Mouse (Mus musculus): Measurements from ENCODE around the gene Mcm6. TPM values are rescaled to one million over a fixed set of nuclear protein-coding genes. Genes with fewer than 3 reads are reported as not detected.
"Not testable (repeated sequence)": the region's sequence is repeated elsewhere in the genome, so short reads cannot be mapped to it uniquely, and the experiment has no call there.

Gene Mcm6
- total RNA-seq, 2 experiments from 2014 or later: 7.1 to 10.3 TPM

DNA sequence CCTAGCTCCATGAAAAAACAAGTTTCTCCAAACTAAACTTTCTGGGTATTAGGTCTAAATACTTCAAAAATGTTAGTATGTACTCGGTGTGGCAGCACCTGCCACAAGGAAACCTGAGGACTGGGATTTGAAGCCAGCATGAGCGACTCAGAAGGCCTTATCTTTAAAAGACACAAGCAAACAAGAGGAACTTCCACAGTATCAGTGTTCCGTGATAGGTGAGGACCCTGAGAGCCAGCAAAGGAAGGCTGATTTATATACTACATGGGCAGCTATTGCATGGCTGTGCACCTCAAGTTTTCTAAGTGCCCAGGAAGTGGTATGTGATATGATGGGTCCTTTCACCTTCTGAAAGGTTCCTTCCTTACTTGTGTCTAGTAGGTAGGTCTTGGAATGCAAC lies 6.4 kb downstream of the Mcm6 start:
- no peak for DNase-seq (ENCODE audit: low spot score in 2 of 2)
- intact Hi-C loops (cut with DNase I): no loop called here

DNA sequence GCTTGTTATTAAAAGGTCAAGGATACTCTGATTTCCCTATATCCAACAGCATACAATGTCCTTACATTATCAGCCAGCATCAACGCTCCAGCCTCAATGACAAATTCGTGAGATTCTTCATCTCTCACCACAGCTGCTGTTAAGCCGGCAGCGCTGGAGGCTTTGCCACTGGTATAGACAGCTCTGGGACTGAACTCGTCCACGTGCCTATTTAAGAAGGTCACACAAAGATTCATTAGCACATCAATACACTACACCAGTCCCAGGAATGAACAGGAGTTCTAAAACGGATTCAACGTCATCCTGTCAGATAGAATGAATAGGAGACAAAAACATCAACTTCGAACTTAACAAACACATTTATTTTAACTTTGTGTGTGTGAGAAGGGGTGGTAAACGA lies 15.2 kb downstream of the Mcm6 start:
- DNase-seq (ENCODE audit: low spot score in 2 of 2): no peak
- intact Hi-C loops (cut with DNase I): no loop called here

DNA sequence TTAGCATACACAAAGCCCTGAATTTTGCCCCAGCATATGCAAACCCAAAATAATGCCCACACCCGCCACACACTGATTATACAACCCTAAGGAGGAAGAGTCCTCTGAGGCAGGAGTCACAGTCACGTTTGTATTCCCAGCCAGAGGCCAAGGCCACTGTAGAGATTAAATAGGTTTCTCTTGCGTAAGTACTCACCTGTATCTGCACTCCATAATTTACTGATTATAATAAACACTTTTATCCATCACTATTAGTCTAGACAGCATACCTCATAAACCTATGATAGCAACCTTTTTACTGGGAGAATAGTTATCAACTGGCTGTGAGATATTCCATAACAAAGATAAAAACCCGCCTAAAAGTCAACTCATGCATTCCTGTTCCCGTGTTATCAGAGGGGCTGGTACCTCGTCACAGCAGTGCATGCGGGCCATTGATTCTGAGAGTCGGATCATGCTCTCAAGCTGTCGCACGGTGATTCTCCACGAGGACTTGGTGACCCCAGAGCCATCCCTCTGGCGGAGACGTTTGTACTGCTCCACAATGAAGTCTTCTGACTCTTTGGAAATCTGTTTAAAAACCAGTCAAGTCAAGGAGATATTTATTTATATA lies 21.6 kb downstream of the Mcm6 start:
- intact Hi-C loops (cut with DNase I): no loop called here
- no peak for DNase-seq (ENCODE audit: low spot score in 2 of 2)

DNA sequence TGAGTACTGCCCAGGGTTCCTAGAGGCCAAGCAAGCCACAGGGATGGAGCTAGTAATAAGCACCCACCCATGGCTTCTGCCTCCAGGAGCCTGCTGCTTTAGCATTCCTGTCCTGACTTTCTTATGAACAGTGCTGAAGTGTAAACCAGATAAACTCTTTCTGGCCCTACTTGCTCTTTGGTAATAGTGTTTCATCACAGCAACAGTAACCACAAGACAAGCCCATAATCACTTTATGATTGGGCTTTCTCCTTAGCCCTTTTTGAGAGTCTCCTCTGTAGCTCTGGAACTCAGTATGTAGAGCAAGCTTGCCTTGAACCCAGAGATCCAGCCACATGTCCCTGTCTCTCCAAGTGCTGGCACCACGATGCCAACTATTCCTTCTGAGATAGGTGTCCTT lies 29.2 kb downstream of the Mcm6 start:
- no peak for DNase-seq (ENCODE audit: low spot score in 2 of 2)
- intact Hi-C loops (cut with DNase I): no loop called here

DNA sequence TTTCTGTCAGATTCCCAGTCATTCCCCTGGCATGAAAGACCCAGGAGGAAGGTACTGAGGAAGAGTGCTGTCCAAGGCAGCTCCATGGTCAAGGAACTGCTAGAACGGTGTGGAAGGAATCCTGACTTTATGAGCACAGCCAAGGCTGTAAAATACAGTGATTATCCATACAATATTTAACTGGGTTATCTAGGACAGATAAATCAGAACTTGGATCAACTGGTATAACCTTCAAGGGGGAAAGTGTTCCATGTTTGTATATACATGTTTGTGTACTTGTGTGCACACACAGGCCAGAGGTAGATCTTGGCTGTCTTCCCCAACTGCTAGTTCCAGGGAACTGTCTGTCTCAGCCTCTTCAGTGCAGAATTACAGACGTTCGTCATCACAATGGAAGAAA lies 31.2 kb downstream of the Mcm6 start, which contains the start of gene Lct:
TSS of gene Lct (minus strand) at position 101 of the 400 bp plus-strand sequence.
- intact Hi-C loops (cut with DNase I): no loop called here
- no peak for DNase-seq (ENCODE audit: low spot score in 2 of 2)

DNA sequence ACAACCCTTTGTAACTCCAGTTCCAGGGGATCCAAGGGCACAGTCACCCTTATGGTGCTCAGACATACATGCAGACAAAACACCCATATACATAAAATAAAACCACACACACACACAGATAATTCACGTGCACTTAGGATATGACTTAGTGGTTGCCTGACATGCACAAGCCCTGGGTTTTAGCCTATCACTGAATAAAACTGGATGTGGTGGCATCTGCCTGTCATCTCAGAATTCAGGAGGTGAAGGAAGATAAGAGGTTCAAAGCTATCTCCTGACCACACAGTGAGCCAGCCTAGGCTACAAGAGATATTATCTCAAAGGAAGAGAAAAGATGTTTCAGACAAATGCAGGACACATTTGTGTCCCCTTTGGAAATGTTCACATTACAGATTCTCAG lies 32.3 kb downstream of the Mcm6 start:
- DNase-seq (ENCODE audit: low spot score in 2 of 2): no peak
- intact Hi-C loops (cut with DNase I): no loop called here

DNA sequence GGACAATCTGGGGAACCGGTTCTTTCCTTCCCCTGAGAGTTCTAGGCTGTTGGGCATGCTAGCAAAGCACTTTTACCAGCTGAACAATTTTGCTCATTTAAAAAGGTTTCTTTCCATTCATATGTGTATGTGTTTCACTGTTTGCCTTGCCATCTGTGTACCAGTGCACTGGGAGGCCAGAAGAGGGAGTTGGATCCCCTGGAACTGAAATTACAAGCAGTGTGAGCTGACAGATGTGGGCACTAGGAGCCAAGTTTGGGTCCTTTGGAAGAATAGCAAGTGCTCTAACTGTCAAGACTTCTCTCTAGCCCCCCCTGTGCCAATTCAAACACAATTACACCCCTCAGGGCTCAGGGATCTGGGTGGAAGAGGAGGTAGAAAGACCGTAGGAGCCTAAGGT lies 34.7 kb downstream of the Mcm6 start:
- intact Hi-C loops (cut with DNase I): no loop called here
- no peak for DNase-seq (ENCODE audit: low spot score in 2 of 2)

DNA sequence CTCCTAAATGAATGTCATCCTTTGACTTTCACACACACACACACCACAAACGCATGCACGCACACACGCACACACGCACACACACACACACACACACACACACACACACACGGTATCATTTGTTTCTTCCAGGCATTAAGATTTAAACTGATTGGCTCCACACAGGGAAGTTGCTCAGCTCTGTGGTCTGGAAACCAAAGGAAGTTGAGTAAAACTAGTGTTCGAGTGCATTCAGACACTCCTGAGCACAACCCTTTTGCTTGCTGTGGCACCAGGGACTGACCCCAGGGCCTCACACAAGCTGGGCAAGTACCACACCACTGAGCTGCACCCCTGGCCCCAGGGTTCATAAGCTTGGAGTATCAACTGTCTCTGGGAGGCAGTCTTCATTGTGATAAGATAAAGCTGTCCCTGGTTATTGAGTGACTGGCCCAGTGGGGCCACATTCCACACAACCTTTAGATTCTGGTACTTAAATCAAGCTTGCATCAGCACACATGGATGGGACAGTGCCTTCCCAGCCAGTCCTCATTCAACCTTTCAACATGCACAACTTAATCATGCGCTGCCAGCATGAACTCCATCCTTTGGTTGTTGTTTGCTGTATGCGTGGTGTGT lies 36.3 kb downstream of the Mcm6 start:
- intact Hi-C loops (cut with DNase I): no loop called here
- no peak for DNase-seq (ENCODE audit: low spot score in 2 of 2)

DNA sequence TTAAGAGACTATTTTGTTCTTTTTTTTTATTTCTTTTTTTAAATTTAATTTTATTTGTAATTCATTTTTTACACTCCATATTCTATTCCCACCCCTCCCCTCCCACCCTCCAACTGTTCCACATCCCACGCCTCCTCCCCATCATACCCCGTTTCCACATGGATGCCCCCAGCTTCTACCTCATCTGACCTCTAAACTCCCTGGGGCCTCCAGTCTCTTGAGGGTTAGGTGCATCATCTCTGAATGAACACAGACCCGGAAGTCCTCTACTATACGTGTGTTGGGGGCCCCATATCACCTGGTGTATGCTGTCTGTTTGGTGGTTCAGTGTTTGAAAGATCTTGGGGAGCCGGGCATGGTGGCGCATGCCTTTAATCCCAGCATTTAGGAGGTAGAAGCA lies 40.2 kb downstream of the Mcm6 start:
- intact Hi-C loops (cut with DNase I); DNase-seq (ENCODE audit: low spot score in 2 of 2): not testable (repeated sequence)

DNA sequence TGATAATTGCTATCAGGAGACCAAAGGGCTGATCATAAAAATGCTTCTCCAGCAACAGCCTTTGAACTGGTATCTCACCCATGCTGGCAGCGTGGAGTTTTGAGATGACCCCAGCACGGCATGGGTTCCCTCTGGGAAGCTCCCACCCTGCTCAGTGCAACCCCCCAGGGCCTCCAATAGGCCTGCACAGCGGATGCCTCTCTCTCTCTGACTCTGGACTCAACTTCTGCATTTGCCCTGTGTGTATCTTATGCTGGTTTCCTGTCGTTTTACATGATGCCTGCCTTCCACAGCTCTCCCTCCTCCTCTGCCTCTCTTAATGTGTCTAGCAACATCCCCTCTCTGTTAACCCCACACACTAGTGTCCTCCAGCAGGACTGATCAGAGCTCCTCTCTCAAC lies 44.8 kb downstream of the Mcm6 start:
- intact Hi-C loops (cut with DNase I): no loop called here
- DNase-seq (ENCODE audit: low spot score in 2 of 2): no peak

DNA sequence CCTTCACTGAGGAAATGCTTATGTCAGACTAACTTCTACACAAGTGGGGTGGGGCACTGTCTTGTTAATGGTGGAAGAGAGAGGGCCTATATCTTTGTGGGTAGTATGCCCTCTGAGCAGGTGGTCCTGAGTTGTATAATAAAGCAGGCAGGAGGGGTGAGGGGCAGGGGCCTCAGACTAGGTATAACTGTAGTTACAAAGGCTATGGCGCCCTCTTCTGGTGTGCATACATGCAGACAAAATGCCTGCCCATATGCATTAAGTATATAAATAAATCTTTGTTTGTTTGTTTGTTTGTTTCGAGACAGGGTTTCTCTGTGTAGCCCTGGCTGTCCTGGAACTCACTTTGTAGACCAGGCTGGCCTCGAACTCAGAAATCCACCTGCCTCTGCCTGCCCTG lies 50.4 kb downstream of the Mcm6 start:
- no peak for DNase-seq (ENCODE audit: low spot score in 2 of 2)
- intact Hi-C loops (cut with DNase I): no loop called here

DNA sequence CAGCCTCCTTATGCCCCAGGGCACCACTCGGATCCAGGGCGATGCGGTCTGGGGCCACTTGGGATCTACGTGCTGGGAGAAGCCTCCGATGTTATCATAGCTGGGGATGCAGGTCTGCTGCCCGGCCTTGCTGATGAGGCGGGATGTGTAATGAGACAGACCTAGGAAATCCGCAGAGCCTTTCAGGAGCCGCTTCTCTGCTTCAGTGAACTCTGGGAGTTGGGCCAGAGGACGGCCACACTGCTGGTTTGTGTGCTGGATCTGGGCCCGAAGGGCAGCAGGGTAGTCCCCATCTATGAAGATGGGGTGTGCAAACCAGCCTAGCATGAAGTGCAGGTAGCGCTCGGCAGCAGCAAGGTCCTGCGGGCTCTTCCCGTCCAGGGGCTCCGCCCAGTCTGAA lies 55.6 kb downstream of the Mcm6 start:
- peak in 1 of 2 experiments; percentile 22 for DNase-seq (ENCODE audit: low spot score in 2 of 2)
- intact Hi-C loops (cut with DNase I): no loop called here

DNA sequence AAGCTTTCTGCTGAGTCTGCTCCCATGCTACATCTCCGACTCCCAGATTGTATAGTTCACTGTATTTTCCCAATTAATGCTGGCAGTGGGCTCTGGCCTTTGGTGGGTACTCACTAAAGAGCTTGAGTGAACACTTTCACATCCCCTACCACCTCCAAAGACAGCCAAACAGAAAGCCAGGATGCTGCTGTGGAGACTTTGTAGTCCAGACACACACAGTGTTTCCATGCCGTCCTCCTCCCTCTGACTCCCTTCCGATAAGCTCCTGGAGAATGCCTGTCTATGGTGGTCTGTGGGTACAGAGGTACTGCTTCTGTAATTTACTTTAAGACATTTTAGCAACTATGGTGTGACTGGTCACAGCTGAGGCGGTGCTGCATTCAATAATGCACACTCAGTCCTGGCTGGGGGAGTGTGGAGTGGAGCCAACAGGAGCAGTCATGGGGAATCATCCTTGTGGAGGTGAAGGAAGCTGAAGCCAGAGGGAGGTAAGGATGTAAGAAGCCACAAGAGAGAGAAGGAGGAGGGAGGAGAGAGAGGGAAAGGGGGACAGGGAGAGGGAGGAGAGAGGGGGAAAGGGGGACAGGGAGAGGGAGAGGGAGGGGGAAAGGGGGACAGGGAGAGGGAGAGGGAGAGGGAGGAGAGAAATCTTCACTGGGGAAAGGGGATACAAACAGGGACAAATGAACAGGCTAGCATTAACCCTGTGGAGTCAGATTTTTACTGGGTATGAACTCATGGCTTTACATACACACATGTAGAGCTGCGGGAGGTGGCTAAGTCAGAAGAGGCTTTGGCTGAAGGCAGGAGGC lies 63.5 kb downstream of the Mcm6 start:
- intact Hi-C loops (cut with DNase I): no loop called here
- no peak for DNase-seq (ENCODE audit: low spot score in 2 of 2)

DNA sequence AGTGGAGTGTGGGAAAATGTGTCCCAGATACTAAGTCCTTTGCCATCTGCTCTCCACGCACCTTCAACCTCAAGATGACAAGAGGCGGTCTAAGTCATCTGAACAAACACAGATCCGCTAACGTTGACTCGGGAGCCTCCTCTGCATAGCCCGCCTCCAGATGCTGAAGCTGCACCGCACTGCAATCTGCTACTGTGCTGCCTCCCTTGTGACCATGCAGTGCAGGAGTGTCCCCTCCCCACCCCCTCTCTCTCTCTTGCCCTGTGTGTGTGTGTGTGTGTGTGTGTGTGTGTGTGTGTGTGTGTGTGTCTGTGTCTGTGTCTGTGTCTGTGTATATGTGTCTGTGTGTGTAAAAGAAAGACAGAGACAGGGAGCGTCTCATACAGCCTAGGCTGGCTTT lies 64.2 kb downstream of the Mcm6 start:
- no peak for DNase-seq (ENCODE audit: low spot score in 2 of 2)
- intact Hi-C loops (cut with DNase I): no loop called here

DNA sequence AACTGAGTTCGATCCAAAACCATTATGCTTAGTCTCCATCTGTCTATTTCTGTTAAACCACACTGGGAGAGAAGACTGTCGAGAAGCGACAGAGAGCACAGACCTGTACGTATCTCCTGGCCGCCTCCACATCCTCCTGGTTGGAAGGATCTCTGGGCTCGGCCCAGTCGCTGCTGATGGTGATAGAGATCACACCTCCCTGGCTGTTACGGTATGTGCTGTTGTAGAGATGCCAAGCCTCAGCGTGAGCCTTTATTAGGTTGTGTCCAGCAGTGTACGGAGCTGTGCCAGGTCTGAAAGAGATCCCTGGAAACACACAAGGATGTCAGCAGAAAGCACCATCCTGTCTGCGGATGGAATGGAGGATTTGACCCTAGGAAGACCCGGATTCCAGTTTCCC lies 65.9 kb downstream of the Mcm6 start:
- DNase-seq (ENCODE audit: low spot score in 2 of 2): no peak
- intact Hi-C loops (cut with DNase I): no loop called here

DNA sequence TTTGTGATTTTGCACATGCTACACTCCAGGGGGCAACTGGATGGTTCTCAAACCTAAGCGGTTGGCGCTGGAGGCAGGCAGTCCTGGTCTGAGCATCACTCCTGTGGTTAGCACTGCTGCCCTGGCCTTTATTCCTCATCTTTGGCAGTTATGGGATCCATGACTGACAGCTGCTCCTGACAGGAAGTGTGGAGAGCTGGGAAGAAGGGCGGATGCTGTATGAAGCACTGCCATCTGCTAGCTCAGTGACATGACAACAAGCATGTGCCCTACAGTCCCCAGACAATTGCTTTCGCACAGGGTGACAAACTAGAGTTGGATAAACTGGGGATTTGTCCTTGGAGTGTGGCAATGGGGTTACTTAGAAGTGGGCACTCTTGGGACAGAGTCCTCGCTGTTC lies 69.2 kb downstream of the Mcm6 start:
- DNase-seq (ENCODE audit: low spot score in 2 of 2): no peak

DNA sequence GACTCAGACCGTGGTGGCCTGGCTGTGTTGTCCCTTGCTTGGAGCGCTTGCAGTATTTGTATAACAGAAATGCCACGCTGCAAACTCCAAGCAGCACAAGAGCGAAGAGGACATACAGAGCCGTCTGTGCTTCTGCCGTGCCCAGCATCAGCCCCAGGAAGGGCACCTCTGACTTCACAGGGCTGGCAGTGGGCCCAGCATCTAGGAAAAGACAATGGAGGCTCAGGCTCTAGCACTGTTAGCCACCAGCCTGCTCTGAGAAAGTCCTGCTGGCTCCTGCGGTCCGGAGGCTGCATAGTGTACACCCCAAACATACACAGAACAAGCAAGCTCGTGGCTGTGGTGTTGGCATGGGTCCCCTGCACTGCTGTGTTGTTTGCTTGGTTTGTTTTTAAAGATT lies 74.3 kb downstream of the Mcm6 start:
- intact Hi-C loops (cut with DNase I): loop anchor here (10.0 kb wide), 1 partner anchor 550 kb away; no protein-coding TSS in a partner anchor
- no peak for DNase-seq (ENCODE audit: low spot score in 2 of 2)

More for the DNA sequence above, 69.2 kb downstream of the Mcm6 start:
- intact Hi-C loops (cut with DNase I): no loop called here

DNA sequence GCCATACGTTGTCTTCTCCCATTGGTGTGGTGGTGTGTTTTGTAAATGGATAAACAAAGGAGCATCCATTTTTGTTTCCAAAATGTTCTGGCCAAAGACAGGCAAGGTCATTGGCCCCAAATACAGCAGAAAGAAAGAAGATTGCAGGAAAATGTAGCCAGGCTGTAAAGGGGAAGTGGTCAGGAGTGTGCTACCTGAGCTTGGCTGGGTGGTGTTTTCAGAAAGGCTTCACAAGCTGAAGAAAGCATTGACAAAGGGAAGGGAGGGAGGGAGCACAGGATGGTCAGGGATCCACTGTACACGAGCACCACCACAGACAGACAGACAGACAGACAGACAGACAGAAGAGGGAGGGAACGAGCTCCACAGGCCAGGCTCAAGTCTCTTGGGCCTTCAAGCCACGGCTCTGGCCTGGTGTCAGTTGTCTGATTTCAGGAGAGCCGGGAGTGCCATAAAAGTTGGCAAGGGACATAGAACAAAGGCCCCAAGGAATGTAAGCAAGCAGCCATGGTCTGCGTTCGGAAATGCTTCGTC lies 75.2 kb downstream of the Mcm6 start:
- DNase-seq (ENCODE audit: low spot score in 2 of 2): no peak
- intact Hi-C loops (cut with DNase I): loop anchor here (10.0 kb wide), 1 partner anchor 551 kb away; no protein-coding TSS in a partner anchor

DNA sequence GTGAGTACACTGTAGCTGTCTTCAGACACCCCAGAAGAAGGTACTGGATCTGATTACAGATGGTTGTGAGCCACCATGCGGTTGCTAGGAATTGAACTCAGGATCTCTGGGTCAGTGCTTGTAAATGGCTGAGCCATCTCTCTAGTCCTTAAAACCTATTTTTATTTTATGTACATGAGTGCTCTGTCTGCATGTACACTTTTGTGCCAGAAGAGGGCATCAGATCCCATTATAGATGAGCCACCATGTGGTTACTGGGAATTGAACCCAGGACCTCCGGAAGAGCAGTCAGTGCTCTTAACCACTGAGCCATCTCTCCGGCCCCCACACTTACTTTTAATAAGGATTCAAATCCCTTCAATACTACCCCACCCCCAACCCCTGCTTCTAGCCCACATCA lies 76.5 kb downstream of the Mcm6 start:
- intact Hi-C loops (cut with DNase I): loop anchor here (10.0 kb wide), 1 partner anchor 552 kb away; no protein-coding TSS in a partner anchor
- no peak for DNase-seq (ENCODE audit: low spot score in 2 of 2)

DNA sequence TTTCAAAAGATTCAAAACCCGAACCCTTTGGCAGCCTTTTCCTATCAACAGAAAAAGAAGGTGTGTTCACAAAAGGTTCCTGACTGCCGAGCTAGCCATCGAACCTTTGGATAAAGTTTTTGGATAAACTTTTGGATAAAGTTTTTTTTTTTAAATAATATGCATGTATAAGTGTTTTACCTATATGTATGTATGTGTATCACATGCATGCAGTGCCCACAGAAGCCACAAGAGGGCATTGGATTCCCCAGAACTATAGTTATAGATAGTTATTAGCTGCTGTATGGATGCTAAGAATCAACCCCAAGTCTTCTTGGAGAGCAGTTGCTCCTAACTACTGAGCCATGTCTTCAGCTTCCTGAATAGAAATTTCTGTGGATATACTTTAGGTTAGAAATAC lies 77.7 kb downstream of the Mcm6 start:
- intact Hi-C loops (cut with DNase I): loop anchor here (10.0 kb wide), 1 partner anchor 553 kb away; no protein-coding TSS in a partner anchor
- DNase-seq (ENCODE audit: low spot score in 2 of 2): peak in 1 of 2 experiments; percentile 26
